Mouse (Mus musculus): ENCODE data around the gene Ints7.

The Ints7 gene

GRCm38 (mm10) chr1:191638404-191638803 is 63.0 kb downstream of the Ints7 start:
- DNase-seq, result no peak

GRCm38 (mm10) chr1:191639200-191639807 is 63.9 kb downstream of the Ints7 start:
- no peak for DNase-seq

- DNase-seq, result no peak
Observed at GRCm38 (mm10) chr1:191640146-191640545, 64.7 kb downstream of the Ints7 start.

GRCm38 (mm10) chr1:191640848-191641247 is 65.4 kb downstream of the Ints7 start:
- no peak for DNase-seq

- DNase-seq, result peak; percentile 95
Observed at GRCm38 (mm10) chr1:191641438-191641837, 66.0 kb downstream of the Ints7 start.

GRCm38 (mm10) chr1:191642903-191643302 is 67.5 kb downstream of the Ints7 start:
- no peak for DNase-seq

- no peak for DNase-seq
Observed at GRCm38 (mm10) chr1:191645921-191646320, 70.5 kb downstream of the Ints7 start.

- no peak for DNase-seq
Observed at GRCm38 (mm10) chr1:191647590-191647989, 72.2 kb downstream of the Ints7 start.

GRCm38 (mm10) chr1:191659441-191659840 is 84.0 kb downstream of the Ints7 start:
- DNase-seq, result peak; percentile 61

GRCm38 (mm10) chr1:191661019-191661796 is 85.8 kb downstream of the Ints7 start:
- peak; percentile 69 for DNase-seq

- DNase-seq, result peak; percentile 89
Observed at GRCm38 (mm10) chr1:191662178-191662898, 86.9 kb downstream of the Ints7 start.

- no peak for DNase-seq
Observed at GRCm38 (mm10) chr1:191662899-191663500, 87.6 kb downstream of the Ints7 start.

GRCm38 (mm10) chr1:191663603-191664002 is 88.2 kb downstream of the Ints7 start:
- DNase-seq, result peak; percentile 25

- DNase-seq, result peak; percentile 68
Observed at GRCm38 (mm10) chr1:191666351-191666750, 90.9 kb downstream of the Ints7 start.

- no peak for DNase-seq
Observed at GRCm38 (mm10) chr1:191668030-191668429, 92.6 kb downstream of the Ints7 start.
